Mouse (Mus musculus): ENCODE data around the gene Tbc1d9. TPM values are rescaled to one million over a fixed set of nuclear protein-coding genes. Genes with fewer than 3 reads are reported as not detected.

The Tbc1d9 gene
- under 1 TPM; 0.22 to 0.63 (median 0.40) TPM for total RNA-seq (2022)

DNA sequence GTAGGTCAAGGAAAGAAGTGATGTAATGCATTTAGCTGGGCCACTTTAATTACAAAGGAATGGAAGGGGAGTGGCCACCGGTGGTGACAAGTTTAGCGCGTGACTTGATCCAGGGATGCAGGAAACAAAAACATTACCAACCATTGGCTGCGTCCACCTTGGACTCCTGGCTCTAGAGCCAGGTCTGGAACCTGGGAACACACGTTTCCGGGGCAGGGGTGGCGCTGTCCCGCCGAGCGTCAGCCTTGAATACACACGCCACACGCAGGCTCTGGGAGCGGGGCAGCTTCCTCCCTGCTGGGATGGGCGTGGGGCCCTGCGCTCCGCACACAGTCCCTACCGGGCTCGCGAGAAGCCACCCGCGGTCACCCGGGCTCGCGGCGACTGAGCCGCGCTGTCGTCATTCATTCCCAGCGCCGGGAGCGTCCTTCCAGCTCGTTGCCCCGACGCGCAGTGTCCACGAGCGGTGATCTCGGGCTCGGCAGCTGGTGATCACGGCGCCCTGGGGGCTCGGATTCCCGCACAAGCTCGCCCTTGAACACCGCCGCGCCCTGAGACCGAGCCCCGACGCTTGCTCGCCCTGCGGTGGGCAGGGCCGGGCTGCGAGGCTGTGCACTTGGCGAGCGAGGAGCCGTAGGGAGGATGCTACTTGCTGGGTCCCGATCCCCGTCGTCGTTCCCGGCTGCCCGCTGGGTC is at the start of gene Tbc1d9:
TSS of gene Tbc1d9 (plus strand) at position 118 of the 696 bp plus-strand sequence.
- peak; percentile 7 to 9 for DNase-seq (ENCODE audit: low spot score in 2 of 2)

DNA sequence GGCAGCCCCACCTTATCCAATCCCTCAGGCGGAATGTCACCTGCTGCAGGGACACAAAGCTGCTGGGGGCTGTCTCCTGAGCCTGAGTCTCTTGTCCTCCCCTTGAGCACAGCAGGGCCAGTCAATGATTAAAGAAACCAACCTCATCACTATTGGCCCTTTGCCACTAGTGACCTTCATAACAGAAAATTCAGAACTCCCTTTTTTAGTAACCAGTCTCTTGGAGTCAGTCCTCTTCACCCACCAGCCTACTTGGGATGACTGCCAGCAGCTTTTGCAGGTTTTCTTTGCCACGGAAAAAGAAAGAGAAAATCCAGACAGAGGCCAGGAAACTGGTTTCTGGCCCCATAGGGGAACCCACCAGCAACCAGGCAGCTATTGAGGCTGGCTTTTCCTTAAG is 30.1 kb upstream of the Tbc1d9 start:
- no peak for DNase-seq (ENCODE audit: low spot score in 2 of 2)

DNA sequence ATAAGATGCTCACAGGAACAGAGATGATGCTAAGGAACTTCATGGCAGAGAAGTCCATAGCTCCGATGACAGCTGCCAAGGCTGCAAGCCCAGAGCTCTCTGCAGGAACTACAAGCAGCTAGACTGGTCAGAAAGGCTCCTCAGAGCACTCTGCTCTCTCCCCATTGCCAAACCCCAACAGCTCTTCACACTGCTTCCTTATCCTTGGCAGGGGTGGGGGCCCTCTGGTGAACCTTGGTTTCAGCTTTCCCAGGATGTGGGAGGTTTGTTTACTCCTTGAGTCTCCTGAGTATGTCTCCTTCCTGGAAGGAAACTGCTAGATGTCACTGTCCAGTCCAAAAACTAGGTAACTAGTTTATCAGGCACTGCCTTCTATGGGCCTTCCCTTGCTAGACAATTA is 25.1 kb upstream of the Tbc1d9 start:
- no peak for DNase-seq (ENCODE audit: low spot score in 2 of 2)

DNA sequence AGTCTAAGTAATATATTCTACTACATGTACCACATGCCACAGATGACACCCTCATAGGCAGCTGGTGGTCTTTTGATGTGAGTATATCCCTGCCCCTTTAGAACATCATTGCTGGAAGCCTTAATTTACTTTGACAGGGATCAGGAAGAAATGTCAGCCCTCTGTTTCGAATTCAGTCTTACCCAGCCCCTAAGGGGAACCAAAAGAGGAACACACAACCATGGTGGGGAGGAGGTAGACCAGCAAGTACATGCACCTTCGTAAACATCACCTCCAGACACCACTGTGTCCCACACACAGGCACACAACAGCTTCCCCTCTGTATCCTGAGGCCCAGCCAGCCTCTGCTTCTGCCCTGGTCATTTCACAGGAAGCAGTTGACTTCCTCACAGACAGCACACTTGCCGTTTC is 24.4 kb upstream of the Tbc1d9 start:
- no peak for DNase-seq (ENCODE audit: low spot score in 2 of 2)

DNA sequence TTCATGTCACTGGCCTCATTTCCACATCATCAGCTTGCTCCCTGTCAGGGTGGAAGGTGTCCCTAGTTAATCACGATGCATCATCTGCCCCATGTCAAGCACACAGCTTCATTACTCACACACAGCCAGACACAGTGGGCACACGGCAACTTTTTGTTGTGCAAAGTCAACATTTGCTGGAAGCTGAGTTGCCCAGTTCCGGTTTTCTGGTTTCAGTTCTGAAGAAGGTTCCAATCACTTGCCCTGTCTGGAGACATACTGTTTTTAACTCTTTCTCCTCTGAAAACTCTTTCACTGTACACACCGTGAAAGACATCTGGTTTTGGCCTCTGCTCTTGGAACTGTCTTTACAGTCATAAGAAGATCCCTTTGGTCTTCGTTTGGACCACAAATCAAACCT is 23.8 kb upstream of the Tbc1d9 start:
- no peak for DNase-seq (ENCODE audit: low spot score in 2 of 2)

DNA sequence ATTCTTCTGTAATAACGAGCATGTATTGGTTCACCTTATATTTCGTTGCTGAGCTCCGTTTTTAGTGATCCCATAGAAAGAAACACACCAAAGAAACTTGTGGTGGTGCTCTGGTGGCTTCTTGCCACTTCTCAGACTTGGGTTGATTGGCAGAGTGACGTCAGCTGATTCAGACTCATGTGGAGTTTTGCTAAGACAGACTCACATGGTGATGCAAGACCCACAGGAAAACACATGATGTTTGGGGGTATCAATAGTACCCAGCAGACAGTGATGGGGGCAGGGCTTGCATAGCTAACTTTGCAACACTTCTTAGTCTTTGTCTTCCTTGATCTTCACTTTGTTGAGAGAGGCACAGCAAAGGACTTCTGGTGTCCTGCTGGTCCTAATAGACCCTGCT is 20.6 kb upstream of the Tbc1d9 start:
- no peak for DNase-seq (ENCODE audit: low spot score in 2 of 2)

DNA sequence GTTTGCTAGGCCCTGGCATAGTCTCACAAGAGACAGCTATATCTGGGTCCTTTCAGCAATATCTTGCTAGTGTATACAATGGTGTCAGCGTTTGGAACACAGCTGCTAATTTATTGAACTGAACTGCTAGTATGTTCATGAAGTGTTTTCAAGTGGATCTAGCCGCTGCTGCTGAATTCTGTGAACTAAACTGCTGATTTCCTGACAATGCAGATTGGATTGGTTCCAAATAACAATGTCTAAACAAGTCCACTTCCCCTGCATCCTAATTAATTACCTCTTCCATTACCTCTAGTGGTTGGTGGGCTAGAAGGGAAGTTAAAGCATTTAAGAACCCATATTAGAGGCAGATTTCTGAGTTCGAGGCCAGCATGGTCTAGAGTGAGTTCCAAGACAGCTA is 19.7 kb upstream of the Tbc1d9 start:
- DNase-seq (ENCODE audit: low spot score in 2 of 2): no peak

DNA sequence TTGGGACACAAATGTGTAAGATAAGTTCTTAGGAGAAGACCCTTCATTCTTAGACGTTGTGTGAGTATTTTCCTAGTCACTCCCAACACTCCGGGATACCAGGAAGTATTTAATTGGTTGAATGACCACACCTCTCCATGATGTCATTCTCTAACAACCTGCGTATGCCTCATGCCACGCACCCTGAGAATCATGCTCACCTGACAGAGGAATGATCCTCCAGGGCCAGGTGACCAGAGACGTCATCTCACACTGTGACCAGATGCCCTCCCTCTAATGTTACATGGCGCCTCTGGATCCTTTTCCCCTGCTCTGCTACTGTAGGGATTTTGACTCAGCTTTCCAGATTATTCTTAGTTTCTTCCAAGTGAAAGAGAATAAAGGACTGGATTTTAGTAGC is 16.0 kb upstream of the Tbc1d9 start:
- DNase-seq (ENCODE audit: low spot score in 2 of 2): no peak

DNA sequence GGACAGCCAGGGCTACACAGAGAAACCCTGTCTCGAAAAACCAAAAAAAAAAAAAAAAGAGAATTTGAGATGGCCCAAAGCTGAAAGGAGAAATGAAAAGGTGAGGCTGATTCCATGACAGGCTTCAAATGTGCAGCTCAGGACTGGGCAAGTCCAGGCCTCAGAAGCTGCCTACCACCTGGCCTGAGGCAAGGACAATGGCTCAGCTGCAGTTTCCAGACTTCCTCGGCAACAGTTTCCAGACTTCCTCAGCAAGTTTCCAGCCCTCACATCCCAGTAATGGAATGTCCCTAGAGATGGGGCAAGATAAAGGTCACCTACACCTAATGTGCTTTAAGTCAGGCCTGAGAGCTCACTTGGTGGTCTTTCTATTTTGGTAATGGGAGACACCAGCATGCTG is 13.1 kb upstream of the Tbc1d9 start:
- no peak for DNase-seq (ENCODE audit: low spot score in 2 of 2)

DNA sequence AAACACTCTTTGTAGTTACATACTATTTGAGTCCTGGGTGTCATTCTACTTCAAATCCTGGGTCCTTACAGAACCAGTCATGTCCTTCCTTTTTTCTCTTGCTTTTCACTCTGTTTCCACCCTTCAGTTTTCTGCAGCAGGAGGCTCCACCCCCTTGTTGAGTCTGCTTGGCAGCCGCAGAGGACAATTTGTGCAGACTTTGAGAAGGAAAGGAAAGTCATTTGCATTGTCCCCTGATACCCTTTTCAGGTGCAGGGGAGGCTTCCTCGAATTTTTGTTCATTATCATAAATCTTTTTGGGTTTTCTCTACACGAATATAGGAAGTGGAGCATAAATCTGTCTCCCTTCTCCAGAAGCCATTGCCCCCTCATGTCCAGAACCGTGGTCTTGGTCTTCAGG is 12.7 kb upstream of the Tbc1d9 start:
- DNase-seq (ENCODE audit: low spot score in 2 of 2): no peak

DNA sequence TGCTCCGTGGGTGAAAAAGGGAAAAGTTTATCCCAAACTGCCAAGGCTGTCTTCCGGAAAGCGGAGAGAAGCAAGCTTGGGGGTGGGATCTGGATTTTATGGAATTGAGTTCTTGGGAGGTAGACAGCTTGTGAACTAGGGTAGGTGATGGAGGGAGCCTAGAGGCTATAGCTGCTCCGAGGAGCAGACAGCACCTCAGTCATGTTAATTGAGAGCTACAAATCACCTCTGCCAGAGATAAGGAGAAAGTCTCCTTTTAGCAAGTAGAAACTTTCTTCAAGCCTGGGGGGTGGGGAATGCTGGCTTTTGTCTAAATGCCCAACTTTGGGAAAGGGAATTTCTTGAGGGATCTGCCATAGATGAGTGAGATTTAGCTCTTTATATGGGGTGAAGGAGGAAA is 10.0 kb upstream of the Tbc1d9 start:
- no peak for DNase-seq (ENCODE audit: low spot score in 2 of 2)

DNA sequence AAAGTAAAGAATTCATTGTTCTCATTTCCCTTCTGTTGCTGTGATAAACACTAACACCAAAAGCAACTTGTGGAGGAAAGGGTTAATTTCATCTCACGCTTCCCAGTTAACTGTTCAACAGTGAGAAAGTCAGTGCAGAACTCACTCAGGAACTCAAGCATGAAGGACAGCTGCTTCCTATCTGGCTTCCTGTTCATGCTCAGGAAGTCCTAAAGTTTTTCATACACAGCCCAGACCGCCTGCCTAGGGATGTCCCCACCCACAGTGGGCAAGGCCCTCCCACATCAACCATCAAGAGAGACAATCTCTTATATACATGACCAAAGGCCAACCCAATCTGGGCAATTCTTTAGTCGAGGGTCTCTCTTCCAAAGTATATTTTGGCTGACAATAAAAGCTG is 6.2 kb upstream of the Tbc1d9 start:
- DNase-seq (ENCODE audit: low spot score in 2 of 2): no peak

DNA sequence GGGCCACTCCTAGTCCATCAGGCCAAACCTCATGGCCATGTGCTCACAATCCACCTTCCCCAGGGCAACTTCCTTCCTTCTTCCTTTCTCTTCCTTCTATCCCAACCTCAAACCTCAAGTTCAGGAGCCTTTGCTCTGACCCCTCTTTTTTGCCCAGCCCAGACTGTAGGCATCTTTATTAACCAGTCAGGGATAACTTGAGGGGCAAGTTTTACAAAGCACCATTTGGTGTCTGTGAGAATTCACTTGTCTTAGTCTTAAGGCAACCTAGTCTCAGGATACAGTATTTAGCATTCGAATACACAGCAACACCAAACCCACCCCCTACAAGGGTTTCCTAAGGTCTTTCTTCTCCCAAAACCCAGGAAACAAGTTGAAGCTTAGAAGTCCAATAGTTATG is 5.5 kb upstream of the Tbc1d9 start:
- DNase-seq (ENCODE audit: low spot score in 2 of 2): no peak

DNA sequence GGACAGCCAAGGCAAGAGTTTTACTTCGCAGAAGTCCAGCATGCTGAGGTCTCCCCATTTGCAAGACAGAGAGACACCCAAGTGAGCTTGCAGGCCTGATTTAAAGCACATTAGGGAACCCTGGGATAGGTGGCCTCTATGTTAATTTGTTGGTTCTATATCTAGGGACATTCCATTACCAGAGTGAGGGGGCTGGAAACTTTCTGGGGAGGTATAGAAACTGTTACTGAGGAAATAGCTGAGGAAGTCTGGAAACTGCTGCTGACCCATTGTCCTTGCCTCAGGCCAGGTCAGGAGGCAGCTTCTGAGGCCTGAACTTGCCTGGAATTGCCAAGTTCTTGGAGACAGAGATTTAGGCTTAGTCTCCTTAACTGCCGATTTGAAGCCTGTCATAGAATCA is 4.5 kb upstream of the Tbc1d9 start:
- DNase-seq (ENCODE audit: low spot score in 2 of 2): no peak

DNA sequence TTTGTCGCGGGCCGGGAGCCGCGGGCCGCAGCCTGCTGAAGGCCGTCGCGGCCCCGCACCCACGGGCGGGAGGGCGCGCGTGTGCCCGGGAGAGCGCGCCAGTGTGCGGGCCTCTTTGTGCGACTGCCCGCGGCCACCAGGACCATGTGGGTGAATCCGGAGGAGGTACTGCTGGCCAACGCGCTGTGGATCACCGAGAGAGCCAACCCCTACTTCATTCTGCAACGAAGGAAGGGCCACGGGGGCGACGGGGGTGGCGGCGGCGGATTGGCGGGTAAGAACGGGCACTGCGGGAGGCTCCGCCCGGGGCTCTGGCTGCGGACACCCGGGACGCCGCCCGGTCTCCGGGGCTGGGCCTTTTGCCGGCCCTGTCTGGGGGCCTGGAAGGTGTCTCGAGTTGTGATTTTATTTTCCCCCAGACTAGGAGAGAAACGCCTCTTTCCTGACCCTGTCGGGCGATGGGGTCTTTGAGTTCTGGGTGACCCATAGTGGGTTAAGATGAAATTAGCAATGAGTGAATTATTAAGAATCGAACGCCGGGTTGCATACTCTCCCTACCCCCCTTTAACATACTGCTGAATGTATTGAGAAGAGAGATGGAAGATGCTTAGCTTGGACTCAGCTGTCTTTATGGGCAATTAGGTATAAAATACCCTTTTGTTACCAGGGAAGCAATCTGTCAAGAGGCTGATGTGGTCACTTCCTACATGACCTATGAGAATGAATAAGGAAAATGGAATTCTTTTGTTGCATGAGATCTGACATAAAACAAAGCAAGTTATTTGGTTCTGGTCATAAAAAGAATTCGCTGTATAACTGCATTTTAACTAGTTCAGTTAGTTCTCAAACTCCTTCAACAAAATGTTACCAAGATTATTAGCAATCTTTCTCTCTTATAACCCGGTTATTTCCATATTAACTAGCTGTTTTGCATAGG is 1.0 kb downstream of the Tbc1d9 start, which contains the start of gene Gm10645:
TSS of gene Gm10645 (minus strand) at position 240 of the 937 bp plus-strand sequence.
- DNase-seq (ENCODE audit: low spot score in 2 of 2): peak in 1 of 2 experiments; percentile 11

DNA sequence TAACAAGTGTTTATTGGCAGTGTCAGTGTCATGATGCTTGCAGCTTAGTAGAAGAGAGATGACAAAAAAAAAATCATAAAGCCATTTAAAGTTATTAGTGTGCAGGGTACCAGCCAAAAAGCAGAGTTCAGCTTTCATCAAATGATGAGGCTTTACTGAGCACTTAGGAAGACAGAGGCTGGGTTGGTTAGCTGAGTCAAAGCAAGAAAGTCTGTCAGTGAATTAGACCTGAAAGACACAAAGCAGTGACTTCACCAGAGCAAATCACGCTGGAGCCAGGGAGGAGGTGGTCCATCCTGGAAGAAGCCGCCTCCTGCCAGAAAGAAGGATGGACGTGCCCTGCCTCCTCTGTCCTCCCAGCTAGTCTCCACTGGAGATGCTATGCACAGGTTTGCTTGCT is 2.8 kb downstream of the Tbc1d9 start:
- no peak for DNase-seq (ENCODE audit: low spot score in 2 of 2)

DNA sequence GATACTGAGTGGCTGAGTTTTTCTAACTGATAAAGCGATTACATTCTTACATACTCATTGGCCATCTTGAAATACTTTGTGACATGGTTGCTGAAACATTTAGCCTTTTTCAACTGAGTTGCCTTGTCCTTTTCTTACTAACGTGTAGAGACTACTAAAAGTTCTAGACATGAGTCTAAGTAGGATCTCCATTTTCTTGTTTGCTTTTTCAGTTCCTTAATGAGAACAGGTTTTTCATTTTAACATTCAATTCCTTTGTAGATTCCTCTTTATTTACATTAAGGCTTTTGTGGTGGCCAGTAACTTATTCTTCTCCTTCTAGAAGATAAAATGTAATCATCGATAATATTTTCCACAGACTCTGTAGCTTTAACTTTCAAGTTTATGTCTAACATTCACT is 4.0 kb downstream of the Tbc1d9 start:
- DNase-seq (ENCODE audit: low spot score in 2 of 2): no peak

DNA sequence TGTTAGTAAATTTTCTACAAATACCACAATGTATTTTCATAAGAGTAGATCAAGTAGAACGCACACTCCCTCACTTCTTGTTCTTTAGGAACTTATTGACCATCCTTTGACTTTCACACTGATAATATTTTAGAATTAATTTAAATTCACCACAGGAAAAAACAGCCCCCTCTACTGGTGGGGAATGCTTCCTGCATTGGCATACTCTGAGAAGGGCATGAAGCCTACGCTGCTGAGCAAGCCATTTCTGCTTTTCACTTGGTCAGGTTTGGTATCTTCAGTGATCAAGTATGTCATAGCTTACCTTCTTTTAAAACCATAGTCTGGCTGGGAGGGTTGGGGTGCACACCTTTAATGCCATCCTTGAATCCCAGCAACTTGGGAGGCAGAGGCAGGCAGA is 4.6 kb downstream of the Tbc1d9 start:
- no peak for DNase-seq (ENCODE audit: low spot score in 2 of 2)

DNA sequence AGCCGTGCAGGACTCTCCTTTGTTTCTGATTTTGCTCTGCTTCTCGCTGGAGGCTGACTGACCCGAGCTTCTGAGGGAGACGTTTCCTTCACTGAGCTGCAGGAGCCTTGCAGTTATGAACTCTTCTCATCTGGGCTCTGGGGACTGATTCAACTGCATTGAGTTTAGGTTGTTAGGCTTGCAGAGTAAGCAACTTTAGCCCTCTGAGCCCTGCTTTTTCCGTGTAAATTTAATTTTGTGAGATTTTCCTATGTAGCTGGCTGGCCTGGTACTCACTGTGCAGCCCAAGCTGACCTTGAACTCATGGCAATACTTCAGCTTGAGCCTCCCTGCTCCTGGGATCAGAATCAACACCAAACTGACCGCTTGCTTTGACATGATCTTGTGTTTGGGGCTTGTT is 5.7 kb downstream of the Tbc1d9 start:
- DNase-seq (ENCODE audit: low spot score in 2 of 2): no peak

DNA sequence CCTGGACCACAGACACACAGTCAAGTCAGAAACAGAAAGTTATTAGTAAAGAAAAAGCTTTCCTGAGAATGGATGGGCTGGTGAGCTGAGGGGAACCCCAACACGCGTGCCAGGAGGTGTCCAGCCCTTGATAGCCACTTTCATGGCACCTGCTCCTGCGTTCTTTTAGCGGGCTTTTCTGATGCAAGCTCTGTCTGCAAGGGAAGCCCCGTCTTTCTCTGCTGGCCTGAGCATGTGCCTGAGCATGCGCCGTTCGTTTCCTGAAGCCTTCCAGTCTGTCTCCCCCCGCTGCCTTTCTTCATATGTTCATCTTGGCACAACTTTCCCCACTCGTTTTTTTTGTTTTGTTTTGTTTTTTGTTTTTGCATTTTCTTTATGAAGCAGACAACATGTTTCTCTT is 10.5 kb downstream of the Tbc1d9 start:
- no peak for DNase-seq (ENCODE audit: low spot score in 2 of 2)

DNA sequence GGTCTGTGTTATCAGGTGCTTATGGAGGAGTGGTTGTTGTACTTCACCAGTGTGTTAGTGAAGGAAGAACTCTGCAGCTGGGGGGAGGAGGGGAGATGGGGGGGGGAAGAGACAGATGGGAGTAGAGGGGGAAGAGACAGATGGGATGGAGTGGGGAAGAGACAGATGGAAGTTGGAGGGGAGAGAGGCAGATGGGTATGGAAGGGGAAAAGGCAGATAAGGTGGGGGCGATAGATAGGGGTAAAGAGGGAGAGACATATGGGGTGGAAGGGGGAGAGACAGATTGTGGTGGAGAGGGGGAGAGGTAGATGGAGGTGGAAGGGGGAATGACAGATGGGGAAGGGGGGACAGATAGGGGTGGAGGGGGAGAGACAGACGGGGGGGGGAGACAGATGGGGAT is 11.6 kb downstream of the Tbc1d9 start:
- no peak for DNase-seq (ENCODE audit: low spot score in 2 of 2)

DNA sequence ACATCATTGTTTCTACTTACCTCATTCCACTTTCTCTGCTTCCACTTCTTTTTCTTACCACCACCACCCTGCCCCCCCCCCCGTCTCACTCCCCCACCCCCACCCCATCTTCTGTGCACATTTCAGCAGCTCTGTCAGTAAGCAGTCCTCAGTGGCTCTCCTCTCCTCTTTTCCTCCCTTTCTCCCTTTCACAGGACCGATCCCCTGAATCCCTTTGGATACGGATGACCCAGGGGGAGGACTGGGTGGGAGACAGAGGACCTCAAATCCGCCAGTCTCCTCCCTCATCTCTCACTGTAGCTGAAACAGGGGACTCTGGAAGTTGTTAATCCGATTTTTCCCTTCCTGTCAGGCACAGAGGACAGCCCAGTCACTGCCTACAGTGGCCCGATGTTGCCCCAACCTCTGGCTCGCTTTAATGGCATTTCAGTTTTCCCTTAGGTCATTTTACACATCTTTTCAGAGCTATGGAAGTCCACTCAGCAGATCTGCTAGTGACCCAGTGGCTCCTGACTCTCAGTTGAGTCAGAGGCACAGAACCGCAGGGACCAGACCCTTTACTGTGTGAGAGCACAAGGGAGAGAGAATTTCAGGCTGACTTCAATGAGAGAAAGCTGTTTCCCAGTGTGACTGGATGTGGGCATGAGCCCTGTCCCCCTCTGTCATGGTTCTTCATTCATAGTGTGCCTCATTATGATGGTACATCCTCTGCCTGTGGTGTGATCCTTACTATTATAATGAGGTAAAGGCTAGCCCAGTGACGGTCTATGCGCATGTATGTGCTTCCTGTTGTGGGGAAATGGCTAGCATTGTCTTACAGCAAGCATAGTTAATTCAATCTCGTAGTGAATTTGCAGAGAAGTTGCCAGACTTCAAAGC is 12.4 kb downstream of the Tbc1d9 start:
- DNase-seq (ENCODE audit: low spot score in 2 of 2): no peak

Measured in gastrocnemius, adult 8-10 months (tissue).